Mouse (Mus musculus): ENCODE data around the gene Il4. TPM values are rescaled to one million over a fixed set of nuclear protein-coding genes. Genes with fewer than 3 reads are reported as not detected.

The Il4 gene
- polyA plus RNA-seq, 1 experiment from 2014 or later, result 1.2 TPM

DNA sequence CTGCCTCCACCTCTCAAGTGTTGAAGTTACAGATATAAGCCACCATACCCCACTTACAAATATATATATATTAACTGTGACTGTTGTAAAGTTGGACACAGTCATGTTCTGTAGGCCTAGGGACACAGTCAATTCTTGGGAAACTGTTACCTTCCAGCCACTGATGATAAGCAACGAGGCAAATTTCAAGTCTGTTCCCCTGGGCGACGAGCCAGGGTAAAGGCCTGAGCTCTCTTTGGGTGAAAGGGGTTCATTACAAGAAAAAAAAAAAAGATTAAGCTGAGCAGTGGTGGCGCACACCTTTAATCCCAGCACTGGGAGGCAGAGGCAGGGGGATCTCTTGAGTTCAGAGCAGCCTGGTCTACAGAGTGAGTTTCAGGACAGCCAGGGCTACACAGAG lies 1.6 kb upstream of the Il4 start:
- Histone ChIP-seq H3K4me3 (ENCODE audit: low read depth, low read length) (no peak overlapping the region), H3K27me3 (replicated peaks; ENCODE audit: control insufficient read depth, insufficient read depth, low read length) (no peaks in the 10 kb centered on the region), H3K9me3 (ENCODE audit: control insufficient read depth, low read length) (0 out of 2 replicates have a peak, but pooled peaks cover 4% of the 10 kb centered on the region), H3K9ac (ENCODE audit: low read length) (no peak overlapping the region), H3K4me2 (ENCODE audit: low read length) (no peak overlapping the region), H3K27ac (ENCODE audit: low read depth) (no peak overlapping the region), H3K4me1 (replicated peaks; ENCODE audit: control insufficient read depth, insufficient read depth, low read length) (no peaks in the 10 kb centered on the region), H3K36me3 (ENCODE audit: control insufficient read depth, insufficient read depth, low read length) (no peaks in the 10 kb centered on the region)
- WGBS, result 90% methylated on average over 4 of the region's 4 CpGs
- DNase-seq (ENCODE audit: low spot score) (no peak), ATAC-seq (replicated peaks; ENCODE audit: low FRiP score, low TSS enrichment, low read depth) (no peak)

GRCm38 (mm10) chr11:53619428-53619827 lies 959 bp upstream of the Il4 start:
- ATAC-seq (replicated peaks; ENCODE audit: low FRiP score, low TSS enrichment, low read depth) (no peak), DNase-seq (ENCODE audit: low spot score) (no peak)
- WGBS, result 61% methylated on average over 6 of the region's 6 CpGs
- H3K4me3 ChIP-seq (ENCODE audit: low read depth, low read length), result no peak overlapping the region
- no peaks in the 10 kb centered on the region for H3K4me1 ChIP-seq (replicated peaks; ENCODE audit: control insufficient read depth, insufficient read depth, low read length)
- no peaks in the 10 kb centered on the region for H3K27me3 ChIP-seq (replicated peaks; ENCODE audit: control insufficient read depth, insufficient read depth, low read length)
- no peaks in the 10 kb centered on the region for H3K36me3 ChIP-seq (ENCODE audit: control insufficient read depth, insufficient read depth, low read length)
- no peak overlapping the region for H3K4me2 ChIP-seq (ENCODE audit: low read length)
- no peak overlapping the region for H3K9ac ChIP-seq (ENCODE audit: low read length)
- 0 out of 2 replicates have a peak, but pooled peaks cover 4% of the 10 kb centered on the region for H3K9me3 ChIP-seq (ENCODE audit: control insufficient read depth, low read length)
- no peak overlapping the region for H3K27ac ChIP-seq (ENCODE audit: low read depth)

DNA sequence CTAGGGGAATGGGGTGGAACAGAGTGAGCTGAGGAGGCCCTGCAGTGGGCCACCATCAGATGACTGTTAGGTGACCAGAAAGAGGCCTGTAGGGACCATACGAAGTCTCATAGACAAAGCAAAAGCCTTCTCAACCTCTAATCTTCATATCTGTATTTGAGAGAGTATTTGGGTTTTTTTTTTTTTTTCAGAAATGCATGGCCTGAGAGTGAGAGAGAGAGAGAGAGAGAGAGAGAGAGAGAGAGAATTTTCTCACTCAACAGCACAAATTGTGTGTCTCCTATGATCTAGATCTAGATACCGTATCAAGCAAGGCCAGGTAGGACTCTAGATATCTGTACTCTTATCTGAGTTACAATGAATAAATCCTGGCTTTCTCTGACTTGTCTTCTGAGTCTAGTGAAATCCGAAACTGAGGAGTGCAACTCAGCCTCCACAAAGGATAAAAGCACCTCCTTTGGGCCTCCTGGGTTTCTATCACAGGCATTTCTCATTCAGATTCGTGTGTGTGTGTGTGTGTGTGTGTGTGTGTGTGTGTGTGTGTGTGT lies 833 bp downstream of the Il4 start:
- H3K27ac ChIP-seq (ENCODE audit: low read depth), result no peak overlapping the region
- H3K4me2 ChIP-seq (ENCODE audit: low read length), result no peak overlapping the region
- no peak for ATAC-seq (replicated peaks; ENCODE audit: low FRiP score, low TSS enrichment, low read depth)
- no peak overlapping the region for H3K9ac ChIP-seq (ENCODE audit: low read length)
- 59% methylated on average over 4 of the region's 4 CpGs for WGBS
- H3K4me1 ChIP-seq (replicated peaks; ENCODE audit: control insufficient read depth, insufficient read depth, low read length), result no peaks in the 10 kb centered on the region
- H3K4me3 ChIP-seq (ENCODE audit: low read depth, low read length), result no peak overlapping the region
- H3K9me3 ChIP-seq (ENCODE audit: control insufficient read depth, low read length), result no peaks in the 10 kb centered on the region
- H3K27me3 ChIP-seq (replicated peaks; ENCODE audit: control insufficient read depth, insufficient read depth, low read length), result no peaks in the 10 kb centered on the region
- DNase-seq (ENCODE audit: low spot score), result no peak
- H3K36me3 ChIP-seq (ENCODE audit: control insufficient read depth, insufficient read depth, low read length), result no peaks in the 10 kb centered on the region

GRCm38 (mm10) chr11:53616748-53617558 lies 1.5 kb downstream of the Il4 start:
- no peaks in the 10 kb centered on the region for H3K36me3 ChIP-seq (ENCODE audit: control insufficient read depth, insufficient read depth, low read length)
- H3K27ac ChIP-seq (ENCODE audit: low read depth), result no peak overlapping the region
- no peak overlapping the region for H3K9ac ChIP-seq (ENCODE audit: low read length)
- ATAC-seq (replicated peaks; ENCODE audit: low FRiP score, low TSS enrichment, low read depth) (no peak), DNase-seq (ENCODE audit: low spot score) (no peak)
- WGBS, result 64% methylated on average over 8 of the region's 8 CpGs
- no peaks in the 10 kb centered on the region for H3K4me1 ChIP-seq (replicated peaks; ENCODE audit: control insufficient read depth, insufficient read depth, low read length)
- no peaks in the 10 kb centered on the region for H3K9me3 ChIP-seq (ENCODE audit: control insufficient read depth, low read length)
- no peak overlapping the region for H3K4me2 ChIP-seq (ENCODE audit: low read length)
- no peaks in the 10 kb centered on the region for H3K27me3 ChIP-seq (replicated peaks; ENCODE audit: control insufficient read depth, insufficient read depth, low read length)
- no peak overlapping the region for H3K4me3 ChIP-seq (ENCODE audit: low read depth, low read length)

DNA sequence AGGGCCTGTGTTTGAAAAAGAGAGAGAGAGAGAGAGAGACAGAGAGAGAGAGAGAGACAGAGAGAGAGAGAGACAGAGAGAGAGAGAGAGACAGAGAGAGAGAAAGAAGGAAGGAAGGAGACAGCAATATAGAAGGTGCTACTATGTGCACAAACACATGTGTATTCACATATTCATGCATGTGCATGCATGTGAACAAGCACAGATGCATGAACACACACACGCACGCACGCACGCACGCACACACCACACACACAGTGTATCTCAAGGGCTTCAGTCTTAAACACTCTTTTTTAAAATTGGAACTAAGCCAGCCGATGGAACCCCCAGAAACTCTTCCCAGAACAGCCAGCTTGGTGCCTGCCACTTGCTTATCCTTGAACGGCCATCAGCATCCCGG lies 2.9 kb downstream of the Il4 start:
- no peak overlapping the region for H3K4me2 ChIP-seq (ENCODE audit: low read length)
- no peaks in the 10 kb centered on the region for H3K27me3 ChIP-seq (replicated peaks; ENCODE audit: control insufficient read depth, insufficient read depth, low read length)
- H3K27ac ChIP-seq (ENCODE audit: low read depth), result no peak overlapping the region
- H3K9ac ChIP-seq (ENCODE audit: low read length), result no peak overlapping the region
- H3K4me1 ChIP-seq (replicated peaks; ENCODE audit: control insufficient read depth, insufficient read depth, low read length), result no peaks in the 10 kb centered on the region
- no peaks in the 10 kb centered on the region for H3K9me3 ChIP-seq (ENCODE audit: control insufficient read depth, low read length)
- 90% methylated on average over 8 of the region's 8 CpGs for WGBS
- DNase-seq (ENCODE audit: low spot score) (no peak), ATAC-seq (replicated peaks; ENCODE audit: low FRiP score, low TSS enrichment, low read depth) (no peak)
- H3K4me3 ChIP-seq (ENCODE audit: low read depth, low read length), result no peak overlapping the region
- no peaks in the 10 kb centered on the region for H3K36me3 ChIP-seq (ENCODE audit: control insufficient read depth, insufficient read depth, low read length)

DNA sequence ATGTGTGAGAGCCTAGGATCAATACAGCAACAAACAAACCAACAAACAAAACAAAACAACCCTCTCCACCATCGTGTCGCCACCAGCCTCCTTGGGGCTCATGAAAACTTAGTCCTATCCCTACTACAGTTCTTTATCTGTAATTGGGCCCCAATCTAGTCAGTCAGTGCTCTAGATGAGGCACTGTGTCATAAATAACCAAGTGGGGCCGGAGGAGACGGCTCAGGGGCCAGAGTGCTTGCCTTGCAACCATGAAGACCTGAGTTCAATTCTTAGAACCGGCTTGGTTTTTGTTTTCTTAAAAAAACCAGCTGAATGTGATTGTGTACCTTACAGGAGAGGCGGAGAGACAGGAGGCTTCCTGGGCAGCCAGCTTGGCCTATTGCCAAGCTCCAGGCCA lies 3.3 kb downstream of the Il4 start:
- Histone ChIP-seq H3K4me2 (ENCODE audit: low read length) (no peak overlapping the region), H3K36me3 (ENCODE audit: control insufficient read depth, insufficient read depth, low read length) (no peaks in the 10 kb centered on the region), H3K9me3 (ENCODE audit: control insufficient read depth, low read length) (no peaks in the 10 kb centered on the region), H3K9ac (ENCODE audit: low read length) (no peak overlapping the region), H3K4me1 (replicated peaks; ENCODE audit: control insufficient read depth, insufficient read depth, low read length) (no peaks in the 10 kb centered on the region), H3K27ac (ENCODE audit: low read depth) (no peak overlapping the region), H3K27me3 (replicated peaks; ENCODE audit: control insufficient read depth, insufficient read depth, low read length) (no peaks in the 10 kb centered on the region), H3K4me3 (ENCODE audit: low read depth, low read length) (no peak overlapping the region)
- ATAC-seq (replicated peaks; ENCODE audit: low FRiP score, low TSS enrichment, low read depth) (no peak), DNase-seq (ENCODE audit: low spot score) (no peak)
- 69% methylated on average over 6 of the region's 6 CpGs for WGBS

GRCm38 (mm10) chr11:53609672-53610071 lies 8.8 kb downstream of the Il4 start:
- no peaks in the 10 kb centered on the region for H3K9me3 ChIP-seq (ENCODE audit: control insufficient read depth, low read length)

GRCm38 (mm10) chr11:53609231-53609630 lies 9.2 kb downstream of the Il4 start:
- Histone ChIP-seq H3K27me3 (replicated peaks; ENCODE audit: control insufficient read depth, insufficient read depth, low read length) (no peaks in the 10 kb centered on the region), H3K4me1 (replicated peaks; ENCODE audit: control insufficient read depth, insufficient read depth, low read length) (no peaks in the 10 kb centered on the region), H3K4me2 (ENCODE audit: low read length) (no peak overlapping the region), H3K9ac (ENCODE audit: low read length) (no peak overlapping the region), H3K4me3 (ENCODE audit: low read depth, low read length) (no peak overlapping the region), H3K9me3 (ENCODE audit: control insufficient read depth, low read length) (no peaks in the 10 kb centered on the region), H3K27ac (ENCODE audit: low read depth) (no peak overlapping the region), H3K36me3 (ENCODE audit: control insufficient read depth, insufficient read depth, low read length) (no peaks in the 10 kb centered on the region)
- WGBS, result 80% methylated on average over 6 of the region's 6 CpGs
- DNase-seq (ENCODE audit: low spot score) (no peak), ATAC-seq (replicated peaks; ENCODE audit: low FRiP score, low TSS enrichment, low read depth) (no peak)

More at GRCm38 (mm10) chr11:53609672-53610071, 8.8 kb downstream of the Il4 start:
- Histone ChIP-seq H3K9ac (ENCODE audit: low read length) (no peak overlapping the region), H3K4me3 (ENCODE audit: low read depth, low read length) (no peak overlapping the region), H3K27me3 (replicated peaks; ENCODE audit: control insufficient read depth, insufficient read depth, low read length) (no peaks in the 10 kb centered on the region), H3K36me3 (ENCODE audit: control insufficient read depth, insufficient read depth, low read length) (no peaks in the 10 kb centered on the region), H3K4me2 (ENCODE audit: low read length) (no peak overlapping the region), H3K4me1 (replicated peaks; ENCODE audit: control insufficient read depth, insufficient read depth, low read length) (no peaks in the 10 kb centered on the region), H3K27ac (ENCODE audit: low read depth) (no peak overlapping the region)
- ATAC-seq (replicated peaks; ENCODE audit: low FRiP score, low TSS enrichment, low read depth) (no peak), DNase-seq (ENCODE audit: low spot score) (no peak)
- WGBS, result 92% methylated on average over 3 of the region's 3 CpGs

DNA sequence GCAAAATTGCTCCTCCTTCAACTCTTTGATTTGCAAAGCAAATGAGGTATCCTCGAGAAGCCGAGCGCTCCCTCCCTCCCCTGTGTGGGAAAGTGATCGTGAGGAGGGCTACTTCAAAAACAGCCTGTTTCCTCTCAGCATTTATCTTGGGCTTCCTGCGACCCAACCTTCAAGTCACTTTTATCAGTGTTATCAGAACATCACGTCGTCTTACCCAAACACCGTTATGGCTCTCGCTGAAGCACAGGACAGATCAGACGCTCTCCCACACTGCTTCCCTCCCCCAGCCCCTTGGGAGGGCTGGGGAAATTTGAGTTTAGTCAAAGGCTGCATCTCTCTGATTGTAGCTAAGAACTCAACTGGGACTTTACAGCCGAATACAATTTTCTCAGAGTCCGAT lies 12.9 kb downstream of the Il4 start:
- ATAC-seq (replicated peaks; ENCODE audit: low FRiP score, low TSS enrichment, low read depth) (no peak), DNase-seq (ENCODE audit: low spot score) (no peak)
- Histone ChIP-seq H3K4me2 (ENCODE audit: low read length) (no peak overlapping the region), H3K4me3 (ENCODE audit: low read depth, low read length) (no peak overlapping the region), H3K27ac (ENCODE audit: low read depth) (no peak overlapping the region), H3K9ac (ENCODE audit: low read length) (no peak overlapping the region; the same call in 1 of the 2 replicates), H3K27me3 (replicated peaks; ENCODE audit: control insufficient read depth, insufficient read depth, low read length) (no peaks in the 10 kb centered on the region), H3K4me1 (replicated peaks; ENCODE audit: control insufficient read depth, insufficient read depth, low read length) (no peaks in the 10 kb centered on the region), H3K9me3 (ENCODE audit: control insufficient read depth, low read length) (no peaks in the 10 kb centered on the region), H3K36me3 (ENCODE audit: control insufficient read depth, insufficient read depth, low read length) (peaks cover 14% of the 10 kb centered on the region)
- WGBS, result 9% methylated on average over 12 of the region's 12 CpGs
